Mouse (Mus musculus): Measurements from ENCODE around the gene Setd1b.

Gene Setd1b

DNA sequence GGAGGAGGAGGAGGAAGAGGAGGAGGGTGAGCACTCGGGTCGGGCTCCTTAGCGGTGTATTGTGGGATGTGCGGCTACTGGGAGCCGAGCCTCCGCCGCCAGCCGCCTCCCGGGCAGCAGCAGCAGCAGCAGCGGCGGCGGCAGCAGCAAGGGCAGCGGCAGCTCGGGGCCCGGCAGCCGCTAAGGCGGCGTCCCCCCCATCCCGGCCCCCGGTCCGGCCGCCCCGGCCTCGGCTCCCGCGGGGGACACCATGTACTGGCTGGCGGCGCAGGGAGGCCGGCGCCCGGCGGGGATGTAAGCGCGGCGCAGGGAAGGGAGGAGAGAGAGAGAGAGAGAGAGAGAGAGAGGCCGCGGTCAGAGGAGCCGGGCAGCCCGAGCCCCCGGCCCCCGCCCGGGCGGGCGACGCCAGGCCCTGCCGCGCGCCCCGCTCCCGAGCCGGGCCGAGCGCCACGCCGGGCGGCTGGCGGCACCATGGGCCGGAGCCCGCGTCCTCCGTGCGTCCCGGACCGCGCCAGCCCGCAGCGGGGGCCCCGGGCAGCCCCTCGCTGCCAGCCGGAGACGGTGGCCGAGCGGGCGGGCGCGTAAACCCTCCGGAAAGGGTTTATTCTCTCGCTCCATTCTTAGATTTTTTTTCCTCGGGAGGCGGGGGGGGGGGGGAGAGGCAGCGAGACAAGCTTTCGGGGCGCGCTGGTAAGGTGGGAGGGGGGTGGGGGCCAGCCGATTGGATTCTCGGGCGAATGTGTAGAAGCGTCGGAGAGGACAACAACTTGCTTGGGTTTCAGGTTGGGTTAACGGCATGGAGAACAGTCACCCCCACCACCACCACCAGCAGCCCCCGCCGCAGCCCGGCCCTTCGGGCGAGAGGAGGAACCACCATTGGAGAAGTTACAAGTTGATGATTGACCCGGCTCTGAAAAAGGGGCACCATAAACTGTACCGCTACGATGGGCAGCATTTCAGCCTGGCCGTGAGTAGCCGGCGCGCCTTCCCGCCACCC lies at the start of gene Setd1b:
Gene Setd1b (plus strand): TSS at position 33 of the 997 bp plus-strand sequence.
- peak; percentile 54 to 78 for DNase-seq (ENCODE audit: low spot score in 2 of 2)

DNA sequence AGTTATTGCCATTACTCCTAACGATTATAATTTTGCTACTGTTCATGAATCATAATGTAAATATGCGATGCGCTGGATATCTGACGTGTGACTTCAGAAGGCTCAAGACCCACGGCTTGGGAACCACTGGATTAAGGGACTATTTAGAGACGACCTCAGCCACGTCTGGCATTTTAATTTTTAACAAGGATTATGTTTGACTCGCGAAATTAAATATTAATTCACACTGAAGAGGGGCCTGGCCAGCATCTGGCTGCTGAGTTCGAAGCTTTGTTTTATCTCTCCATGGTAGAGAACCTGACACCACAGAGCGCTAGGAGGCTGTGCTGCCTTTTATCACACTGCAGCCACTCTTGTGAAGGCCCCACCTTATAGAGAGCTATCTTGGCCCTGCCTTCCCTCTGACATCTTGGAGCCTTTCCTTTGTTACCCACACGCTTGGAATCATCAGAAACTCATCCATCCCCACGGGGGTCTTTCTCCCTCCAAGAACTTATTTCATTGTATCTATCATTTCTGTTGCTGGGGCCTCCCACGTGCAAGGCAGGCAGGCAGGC lies 48.8 kb upstream of the Setd1b start:
- DNase-seq (ENCODE audit: low spot score in 2 of 2), result no peak

DNA sequence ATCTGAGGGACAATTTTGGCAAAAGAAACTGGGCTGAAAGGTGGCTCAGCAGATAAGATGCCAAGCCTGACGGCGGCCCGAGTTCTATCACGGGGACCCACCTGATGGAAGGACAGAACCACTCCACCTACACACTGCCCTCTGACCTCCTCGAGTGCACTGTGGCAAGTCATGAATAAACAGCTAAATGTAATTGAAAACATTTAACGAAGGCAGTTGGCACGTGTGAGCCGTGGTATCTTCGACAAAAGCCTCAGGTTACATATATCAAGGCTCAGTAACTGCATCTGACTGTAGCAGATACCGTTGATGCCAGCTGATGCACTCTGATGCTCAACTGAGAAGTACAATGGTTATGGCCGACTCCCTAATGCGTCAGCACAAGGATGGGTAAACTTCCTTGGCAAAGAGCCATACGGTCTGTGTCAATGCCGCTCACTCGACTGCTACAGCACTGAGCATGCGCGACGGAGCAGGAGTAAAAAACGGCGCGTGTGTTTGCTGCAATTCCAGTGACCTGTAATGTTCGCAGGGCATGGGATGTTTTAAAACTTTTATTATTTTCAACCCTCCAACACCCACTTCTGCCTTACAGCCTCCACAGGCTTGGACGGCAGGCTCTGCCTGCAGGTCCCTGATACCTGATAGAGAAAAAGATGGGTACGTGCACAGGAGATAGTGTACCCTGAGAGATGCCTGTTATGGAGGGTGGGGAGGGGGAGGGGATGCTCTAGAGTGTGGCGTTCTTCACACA lies 47.6 kb upstream of the Setd1b start:
- no peak for DNase-seq (ENCODE audit: low spot score in 2 of 2)

GRCm38 (mm10) chr5:123096299-123096698 lies 45.7 kb upstream of the Setd1b start:
- DNase-seq (ENCODE audit: low spot score in 2 of 2), result no peak

GRCm38 (mm10) chr5:123098487-123098886 lies 43.5 kb upstream of the Setd1b start:
- no peak for DNase-seq (ENCODE audit: low spot score in 2 of 2)

GRCm38 (mm10) chr5:123102376-123102775 lies 39.6 kb upstream of the Setd1b start:
- DNase-seq (ENCODE audit: low spot score in 2 of 2), result no peak

GRCm38 (mm10) chr5:123103556-123103955 lies 38.4 kb upstream of the Setd1b start:
- DNase-seq (ENCODE audit: low spot score in 2 of 2), result no peak

DNA sequence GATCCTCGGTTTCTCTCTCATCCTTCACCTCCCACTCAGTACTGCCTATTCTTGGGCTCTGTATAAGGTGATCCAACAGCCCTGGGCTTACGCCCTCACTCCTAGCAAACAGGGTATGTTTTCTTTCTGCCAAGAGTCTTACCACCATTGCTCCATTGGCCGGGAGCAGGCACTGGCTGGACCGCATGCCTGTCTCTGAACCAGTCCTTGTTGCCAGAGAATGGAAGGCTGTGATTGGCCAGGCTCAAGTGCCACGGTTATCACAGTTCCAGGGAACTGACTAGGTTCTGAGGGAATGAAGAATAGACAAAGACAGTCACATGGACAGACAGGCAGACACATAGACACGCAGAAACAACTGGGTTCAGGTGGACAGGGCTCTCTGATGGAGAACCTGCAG lies 37.2 kb upstream of the Setd1b start:
- DNase-seq (ENCODE audit: low spot score in 2 of 2), result no peak

GRCm38 (mm10) chr5:123109452-123110203 lies 32.4 kb upstream of the Setd1b start:
- DNase-seq (ENCODE audit: low spot score in 2 of 2), result peak; percentile 61 to 67

GRCm38 (mm10) chr5:123110296-123110721 lies 31.7 kb upstream of the Setd1b start:
- DNase-seq (ENCODE audit: low spot score in 2 of 2), result peak in 1 of 2 experiments; percentile 21

DNA sequence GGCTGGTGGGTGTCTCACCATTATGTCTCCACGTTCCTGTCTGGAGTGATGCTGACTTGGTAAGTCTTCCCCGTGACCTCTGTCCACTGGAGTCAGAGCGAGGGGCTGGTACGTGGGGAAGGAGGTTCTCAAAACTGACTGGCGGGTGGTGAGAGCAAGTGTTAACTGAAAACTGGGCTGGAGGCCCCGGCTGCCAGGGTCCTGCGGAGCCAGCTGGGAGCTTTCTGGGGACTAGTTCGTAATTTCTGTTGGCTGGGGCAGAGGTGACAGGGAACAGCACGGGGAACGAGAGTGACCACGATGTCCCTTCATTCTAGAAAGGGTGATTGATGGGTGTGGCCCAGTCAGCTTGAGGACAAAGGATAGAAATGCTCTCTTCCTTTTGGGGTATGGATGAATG lies 27.9 kb upstream of the Setd1b start:
- peak in 1 of 2 experiments; percentile 21 for DNase-seq (ENCODE audit: low spot score in 2 of 2)

- peak in 1 of 2 experiments; percentile 68 for DNase-seq (ENCODE audit: low spot score in 2 of 2)
Observed at GRCm38 (mm10) chr5:123114924-123115323, 27.1 kb upstream of the Setd1b start.

DNA sequence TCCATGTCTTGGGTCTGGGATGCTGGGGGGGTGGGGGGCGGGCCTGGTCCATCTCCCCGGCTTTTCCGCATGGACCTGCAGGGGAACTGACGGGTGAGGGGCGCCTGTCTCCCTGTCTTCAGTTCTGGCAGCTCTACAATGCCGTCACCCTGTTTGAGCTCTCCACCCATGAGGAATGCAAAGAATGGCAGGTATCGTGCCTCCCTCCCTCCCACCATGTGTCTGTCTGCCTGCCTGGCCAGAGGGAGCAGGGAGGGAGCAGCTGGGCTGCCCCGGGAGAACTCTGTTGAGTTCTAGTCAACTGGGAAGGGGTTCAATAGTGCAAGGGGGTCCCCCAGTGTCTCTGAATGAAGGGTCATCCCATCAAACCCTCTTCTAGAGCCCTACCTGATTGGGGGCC lies 25.9 kb upstream of the Setd1b start:
- DNase-seq (ENCODE audit: low spot score in 2 of 2), result peak in 1 of 2 experiments; percentile 22

DNA sequence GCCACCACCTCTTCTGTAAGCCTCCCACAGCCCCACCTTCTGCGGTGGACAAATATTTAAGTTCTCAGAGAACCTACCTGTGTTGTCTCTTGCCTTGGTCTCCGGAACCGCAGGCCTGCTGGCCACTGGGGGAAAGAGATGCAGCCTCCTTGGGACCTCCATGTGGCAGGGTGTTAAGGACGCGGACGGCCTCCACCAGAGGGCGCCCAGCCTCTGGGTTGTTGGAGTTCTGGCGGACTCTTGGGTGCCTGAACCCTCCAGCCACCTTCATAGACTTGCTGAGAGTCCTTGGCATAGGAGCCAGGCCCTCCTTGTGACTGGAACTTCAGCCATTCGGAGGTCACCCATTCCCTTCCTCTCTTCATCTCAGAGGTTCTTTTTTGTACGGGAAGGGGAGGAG lies 24.7 kb upstream of the Setd1b start:
- DNase-seq (ENCODE audit: low spot score in 2 of 2), result peak; percentile 65 to 80

DNA sequence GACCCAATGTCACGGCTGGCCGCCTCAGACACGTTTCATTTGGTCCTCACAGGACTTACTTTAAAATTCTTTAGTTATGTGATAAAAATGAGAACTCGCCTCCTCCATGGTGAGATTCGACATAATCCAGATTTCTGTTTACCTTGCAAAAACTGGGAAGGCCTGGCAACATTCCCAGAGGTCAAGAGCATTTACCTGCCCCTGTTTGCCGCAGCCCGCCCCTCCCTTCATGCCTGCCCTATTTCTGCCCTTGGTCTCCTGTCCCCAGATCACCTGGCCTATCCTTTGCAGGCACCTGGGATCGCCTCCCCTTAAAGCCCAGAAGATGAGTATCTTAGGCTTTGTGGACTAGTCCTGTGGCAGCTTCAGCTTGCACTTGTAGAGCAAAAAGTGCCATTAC lies 24.2 kb upstream of the Setd1b start:
- DNase-seq (ENCODE audit: low spot score in 2 of 2), result peak in 1 of 2 experiments; percentile 32

GRCm38 (mm10) chr5:123118826-123119225 lies 23.2 kb upstream of the Setd1b start:
- peak in 1 of 2 experiments; percentile 28 for DNase-seq (ENCODE audit: low spot score in 2 of 2)

GRCm38 (mm10) chr5:123120624-123121215 lies 21.3 kb upstream of the Setd1b start:
- peak in 1 of 2 experiments; percentile 22 for DNase-seq (ENCODE audit: low spot score in 2 of 2)

DNA sequence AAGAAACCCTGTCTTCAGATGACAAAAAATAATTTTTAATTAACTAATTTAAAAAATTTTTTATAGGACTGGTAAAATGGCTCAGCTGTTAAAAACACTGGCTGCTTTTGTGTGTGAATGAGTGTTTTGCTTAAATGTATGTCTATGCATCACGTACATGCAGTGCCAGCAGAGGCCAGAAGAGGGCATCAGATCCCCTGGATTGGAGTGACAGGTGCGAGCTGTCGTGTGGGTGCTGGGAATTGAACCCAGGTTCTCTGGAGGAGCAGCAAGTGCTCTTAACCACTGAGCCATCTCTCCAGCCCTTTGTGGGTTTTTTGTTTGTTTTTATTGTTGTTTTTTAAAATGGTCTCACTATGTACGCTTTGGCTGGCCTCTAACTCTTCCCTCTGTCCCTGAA lies 19.8 kb upstream of the Setd1b start:
- DNase-seq (ENCODE audit: low spot score in 2 of 2), result peak in 1 of 2 experiments; percentile 41

DNA sequence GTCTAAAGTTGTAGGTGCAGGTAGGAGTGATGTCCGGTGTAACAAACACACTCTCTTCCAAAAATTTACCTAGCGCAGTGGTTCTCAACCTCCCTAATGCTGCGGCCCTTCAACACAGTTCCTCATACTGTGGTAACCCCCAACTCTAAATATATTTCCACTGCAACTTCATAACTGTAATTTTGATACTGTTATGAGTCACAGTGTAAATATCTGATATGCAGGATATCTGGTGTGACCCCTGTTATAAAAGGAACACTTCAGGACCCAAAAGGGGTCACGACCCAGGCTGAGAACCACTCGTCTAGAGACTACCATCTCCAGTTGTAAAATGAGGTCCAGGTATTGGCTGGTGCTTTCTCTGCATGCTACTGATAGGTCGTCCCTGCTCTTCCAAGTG lies 16.9 kb upstream of the Setd1b start:
- no peak for DNase-seq (ENCODE audit: low spot score in 2 of 2)

DNA sequence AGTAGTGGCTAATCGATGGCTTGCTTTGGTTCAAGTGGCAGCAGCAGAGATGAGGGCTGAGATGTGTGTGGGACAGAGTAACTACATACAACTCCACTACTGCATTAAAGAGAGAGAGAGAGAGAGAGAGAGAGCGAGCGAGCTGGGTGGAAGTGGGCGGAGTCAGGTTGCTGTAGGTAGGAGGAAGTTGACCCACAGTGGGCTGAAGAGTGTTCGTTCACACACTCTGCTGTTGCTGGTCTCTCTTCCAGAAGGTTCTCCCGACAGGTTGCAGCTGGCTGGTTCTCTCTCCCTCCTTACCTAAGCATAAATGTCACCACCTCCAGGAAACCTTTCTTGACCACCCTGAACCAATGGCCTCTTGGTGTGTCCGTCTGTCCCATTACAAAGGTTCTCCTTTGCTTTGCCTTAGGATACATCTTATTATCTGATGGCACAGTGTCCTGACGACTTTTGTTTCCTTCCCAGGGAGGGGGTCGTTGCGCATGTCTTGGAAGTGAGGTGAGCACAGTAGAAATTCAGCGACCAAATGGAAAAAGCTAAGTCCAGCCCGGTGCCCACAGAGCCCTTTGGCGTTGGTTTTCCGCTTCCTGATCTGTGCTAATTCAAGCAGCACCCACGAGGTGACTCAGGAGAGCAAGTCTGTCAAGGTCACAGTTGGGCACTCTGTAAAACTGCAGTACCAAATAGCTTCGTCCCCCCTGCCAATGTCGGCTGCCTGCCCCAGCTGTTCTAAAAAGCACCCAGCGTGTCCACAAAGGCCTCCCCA lies 16.2 kb upstream of the Setd1b start:
- DNase-seq (ENCODE audit: low spot score in 2 of 2), result no peak
